ENCODE assay signal across 12 mouse cellular contexts in the genomic region with DNA sequence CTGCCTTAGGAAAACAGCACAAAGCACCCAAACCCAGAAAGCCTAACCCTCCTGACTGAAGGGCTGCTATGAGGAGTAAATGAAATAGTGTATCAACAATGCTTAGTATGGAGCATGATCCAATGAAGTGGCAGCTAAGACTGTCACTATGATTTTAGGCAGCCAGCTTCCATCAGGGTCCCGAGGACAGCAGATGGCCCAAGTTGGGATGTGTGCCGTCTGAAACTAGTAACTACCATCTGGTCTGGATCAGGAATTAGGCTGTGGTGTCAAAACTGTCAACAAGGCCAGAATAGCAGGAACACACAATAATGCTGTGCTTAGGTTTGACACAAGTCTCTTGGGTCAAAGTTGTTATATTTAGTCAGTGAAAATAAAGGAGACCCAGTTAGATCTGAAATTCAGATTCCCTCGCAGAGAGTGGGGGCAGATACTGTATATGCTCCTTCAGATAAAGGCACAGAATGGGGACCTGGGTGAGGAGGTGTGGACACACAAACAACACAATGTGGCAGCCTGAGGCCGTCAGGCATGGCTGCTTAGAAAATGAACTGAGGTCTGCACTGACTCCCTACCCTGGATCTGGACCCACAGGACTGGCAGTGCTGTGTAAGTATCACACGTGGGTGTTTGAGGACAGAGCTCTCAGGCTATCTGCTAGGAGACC. TPM values are rescaled to one million over a fixed set of nuclear protein-coding genes. Genes with fewer than 3 reads are reported as not detected.
DNase-seq lines count a peak whose midpoint lies in the region; ATAC-seq and TF ChIP-seq lines count a peak whose summit lies in the region.
"Had no signal": no experiment of that assay in that cellular context is flagged by ENCODE, and none has a peak within 500 bp of the region (broad histone marks: within the 10 kb centered on the region; RNA-seq: fewer than 3 reads in every experiment).

No protein-coding gene starts in this region.

- 68% methylated on average over 5 of the region's 5 CpGs for WGBS in midbrain, postnatal 0 days
- WGBS in midbrain, embryonic 16.5 days, result 66% methylated on average over 5 of the region's 5 CpGs
- WGBS in stomach, postnatal 0 days, result 63% methylated on average over 5 of the region's 5 CpGs

- TF ChIP-seq EP300 in stomach, postnatal 0 days (optimal IDR thresholded peaks at IDR 0.05), result no peak

- no peak for TF ChIP-seq CTCF in midbrain, postnatal 0 days (IDR thresholded peaks at IDR 0.05)
- TF ChIP-seq CTCF in stomach, postnatal 0 days (IDR thresholded peaks at IDR 0.05; ENCODE audit: low read depth), result no peak

- no peak overlapping the region for H3K4me3 ChIP-seq in midbrain, postnatal 0 days (ENCODE audit: low read depth, low read length)
- no peak overlapping the region for H3K4me3 ChIP-seq in midbrain, embryonic 16.5 days (ENCODE audit: low read depth, low read length)
- no peak overlapping the region for H3K4me3 ChIP-seq in stomach, postnatal 0 days (ENCODE audit: low read depth, low read length)

- no peak for ATAC-seq in midbrain, postnatal 0 days (ENCODE audit: low FRiP score)
- ATAC-seq in midbrain, embryonic 16.5 days, result no peak
- 0 out of 2 replicates have a peak, but pooled peaks have one; percentile 22 for ATAC-seq in stomach, postnatal 0 days (ENCODE audit: low FRiP score, low TSS enrichment)

- no peak overlapping the region for H3K27ac ChIP-seq in midbrain, postnatal 0 days (ENCODE audit: low read depth, low read length)
- no peak overlapping the region for H3K27ac ChIP-seq in midbrain, embryonic 16.5 days (ENCODE audit: low read length)
- H3K27ac ChIP-seq in stomach, postnatal 0 days (replicated peaks), result no peak overlapping the region
- H3K27ac ChIP-seq: macrophage had no signal

- peak; percentile 48 for DNase-seq in cerebellum, adult 9-10 months
- DNase-seq in cerebellum, postnatal 36 days, result no peak
- DNase-seq in heart, postnatal 10 days, result peak; percentile 39 to 42
- DNase-seq in heart, postnatal 4 days, result no peak
- DNase-seq in midbrain, postnatal 0 days (ENCODE audit: low spot score), result peak; percentile 64
- DNase-seq in stomach, postnatal 0 days (ENCODE audit: low spot score), result no peak
- no peak for DNase-seq in gastrocnemius, adult 8-10 months (ENCODE audit: low spot score in 2 of 2)
- DNase-seq: adrenal gland, postnatal 25 days; kidney, adult 9 months had no signal

- 0 out of 2 replicates have a peak, but pooled peaks cover 2% of the 10 kb centered on the region for H3K4me1 ChIP-seq in midbrain, postnatal 0 days (ENCODE audit: insufficient read depth, low read length)
- peaks cover 9% of the 10 kb centered on the region; the same call in 1 of the 2 replicates for H3K4me1 ChIP-seq in midbrain, embryonic 16.5 days (ENCODE audit: control insufficient read depth, insufficient read depth, low read length)
- H3K4me1 ChIP-seq in stomach, postnatal 0 days (replicated peaks; ENCODE audit: control insufficient read depth, insufficient read depth), result no peaks in the 10 kb centered on the region

- H3K27me3 ChIP-seq in midbrain, postnatal 0 days (ENCODE audit: insufficient read depth, low read length), result no peaks in the 10 kb centered on the region
- H3K27me3 ChIP-seq in midbrain, embryonic 16.5 days (ENCODE audit: control insufficient read depth, insufficient read depth, low read depth, low read length), result no peaks in the 10 kb centered on the region
- H3K27me3 ChIP-seq in stomach, postnatal 0 days (ENCODE audit: control insufficient read depth, insufficient read depth, low read length), result no peaks in the 10 kb centered on the region

- no peak overlapping the region for H3K4me2 ChIP-seq in midbrain, postnatal 0 days (ENCODE audit: low read depth, low read length, poor library complexity, severe bottlenecking)
- no peak overlapping the region for H3K4me2 ChIP-seq in midbrain, embryonic 16.5 days (ENCODE audit: low read length)
- H3K4me2 ChIP-seq in stomach, postnatal 0 days (replicated peaks; ENCODE audit: low read depth), result no peak overlapping the region

- intact Hi-C loops in heart, postnatal 10 days (cut with DNase I), result no loop called here

- peaks cover 9% of the 10 kb centered on the region; the same call in 1 of the 2 replicates for H3K36me3 ChIP-seq in midbrain, postnatal 0 days (ENCODE audit: insufficient read depth, low read length)
- H3K36me3 ChIP-seq in midbrain, embryonic 16.5 days (ENCODE audit: control insufficient read depth, insufficient read depth, low read length), result no peaks in the 10 kb centered on the region
- peaks cover 9% of the 10 kb centered on the region for H3K36me3 ChIP-seq in stomach, postnatal 0 days (ENCODE audit: control insufficient read depth, insufficient read depth, low read length)

- H3K9ac ChIP-seq in midbrain, postnatal 0 days (replicated peaks; ENCODE audit: low read length, poor library complexity, severe bottlenecking), result no peak overlapping the region
- H3K9ac ChIP-seq in midbrain, embryonic 16.5 days (ENCODE audit: low read depth, low read length), result no peak overlapping the region
- no peak overlapping the region for H3K9ac ChIP-seq in stomach, postnatal 0 days (ENCODE audit: low read length)

- H3K9me3 ChIP-seq in midbrain, postnatal 0 days (ENCODE audit: low read length), result no peaks in the 10 kb centered on the region
- no peaks in the 10 kb centered on the region for H3K9me3 ChIP-seq in midbrain, embryonic 16.5 days (replicated peaks; ENCODE audit: control insufficient read depth, low read length, poor library complexity, severe bottlenecking)
- no peaks in the 10 kb centered on the region for H3K9me3 ChIP-seq in stomach, postnatal 0 days (ENCODE audit: control insufficient read depth, low read length)

RNA-seq across cellular contexts. Expression of gene Bcar1, which starts 27.5 kb away (rescaled TPM):
- 10 to 100 TPM; 48.0 to 54.2 TPM for total RNA-seq in heart, postnatal 10 days (2021)
- total RNA-seq in heart, postnatal 4 days (2021), result 10 to 100 TPM; 62.7 to 65.0 TPM
- total RNA-seq in midbrain, postnatal 0 days (2014; rRNA removed), result 62.3 and 72.8 TPM in 2 replicates
- polyA plus RNA-seq in midbrain, postnatal 0 days (2015; fragmentation: Nextera tagmentation; extraction: Ambion mirVana), result 38.3 and 44.3 TPM in 2 replicates
- polyA plus RNA-seq in midbrain, embryonic 16.5 days (2015; fragmentation: Nextera tagmentation; extraction: Ambion mirVana), result 41.5 and 43.3 TPM in 2 replicates
- polyA plus RNA-seq in stomach, postnatal 0 days (2015; fragmentation: Nextera tagmentation; extraction: Ambion mirVana), result 22.6 and 27.4 TPM in 2 replicates
- total RNA-seq in gastrocnemius, adult 8-10 months (2022), result 10 to 100 TPM; 10.7 to 11.1 (median 10.8) TPM
- total RNA-seq: common myeloid progenitor, adult 5-6 weeks had no signal

Comparison
In these comparisons a context has a peak if more than half of its experiments do, and no peak if none do; other contexts are left out.
1. DNase-seq: peak in cerebellum, adult 9-10 months (single experiment), heart, postnatal 10 days (2 of 2) and midbrain, postnatal 0 days (single experiment); none in cerebellum, postnatal 36 days (0 of 2), heart, postnatal 4 days (single experiment), stomach, postnatal 0 days (single experiment) and gastrocnemius, adult 8-10 months (0 of 2).